Mouse (Mus musculus) left cerebral cortex, postnatal 25 days (tissue): ENCODE measurements at regions not wholly inside any gene's neighbourhood (a gene's known extent, or its start where the extent isn't known, plus 50 kb on each side); places are given as distances from the start of the nearest gene placed in this dataset.
A peak's percentile ranks its signal among the peaks of the same experiment; 100 is the strongest.

ENCODE experiments used
- DNase-seq, 2 experiments: peaks; one replicate each; pipeline ENCODE4 v3.0.0; 2022; ENCODE audit warnings: low spot score in 2 of 2, mixed read lengths in 1 of 2
- intact Hi-C: fragments of 180-260 bp; cut with DNase I; formaldehyde crosslinking; loops from one replicate; pipeline ENCODE4 v1.15.1; 2025

DNA sequence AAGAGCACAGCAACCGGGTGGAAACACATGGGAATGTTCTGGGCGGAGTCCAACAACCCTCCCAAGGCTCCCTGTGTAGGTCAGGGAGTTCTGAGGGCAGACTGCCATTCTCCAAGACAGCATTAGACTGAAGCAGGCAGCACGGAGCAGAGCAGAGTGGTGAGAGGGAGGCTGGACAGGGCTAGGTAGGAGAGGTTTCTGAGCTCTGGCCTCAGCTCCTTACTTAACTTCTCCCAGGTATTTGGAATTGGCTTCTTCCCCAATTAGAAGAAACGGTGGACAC lies 162.5 kb upstream of the Spred2 start:
- intact Hi-C loops, result loop anchor here (2.0 to 5.0 kb wide), 2 partner anchors 734 to 885 kb away; no protein-coding TSS in a partner anchor
- no peak for DNase-seq

DNA sequence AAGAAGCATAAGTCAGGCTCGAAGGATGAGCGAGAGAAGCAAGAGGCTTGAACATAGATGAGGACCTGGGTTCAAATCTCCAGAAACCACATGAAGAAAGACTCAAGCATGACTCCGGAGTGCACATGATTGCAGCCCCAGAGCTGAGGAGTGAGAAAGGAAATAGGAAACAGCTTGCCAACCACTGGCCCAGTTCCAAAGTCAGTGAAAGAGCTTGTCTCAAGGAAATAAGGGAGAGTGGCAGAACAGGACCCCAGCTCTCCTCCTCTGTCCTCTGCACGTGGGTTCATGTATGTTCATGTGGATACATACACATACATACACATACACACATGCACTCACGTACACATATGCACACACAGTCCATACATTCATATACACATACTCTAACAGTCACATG lies 156.9 kb upstream of the Spred2 start:
- intact Hi-C loops, result no loop called here
- no peak for DNase-seq

DNA sequence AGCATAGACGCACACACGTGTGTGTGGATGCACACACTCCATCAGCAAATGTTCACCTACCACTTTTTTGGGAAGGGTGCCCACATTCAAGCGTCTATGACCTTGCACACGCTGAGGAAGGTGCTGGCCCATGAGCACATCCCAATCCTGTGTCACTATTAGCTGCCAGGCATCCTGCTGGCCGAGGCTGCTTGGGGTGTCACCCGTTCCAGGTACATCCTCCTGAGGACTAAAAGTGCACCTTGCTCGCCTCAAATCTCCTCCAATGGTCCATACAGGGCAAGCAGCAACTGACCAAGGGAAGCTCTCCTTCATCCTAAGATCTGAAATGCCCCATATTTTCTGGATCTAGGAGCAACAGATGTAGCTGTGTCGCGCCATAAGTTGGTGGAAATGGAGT lies 156.3 kb upstream of the Spred2 start:
- DNase-seq, result no peak
- intact Hi-C loops, result no loop called here

DNA sequence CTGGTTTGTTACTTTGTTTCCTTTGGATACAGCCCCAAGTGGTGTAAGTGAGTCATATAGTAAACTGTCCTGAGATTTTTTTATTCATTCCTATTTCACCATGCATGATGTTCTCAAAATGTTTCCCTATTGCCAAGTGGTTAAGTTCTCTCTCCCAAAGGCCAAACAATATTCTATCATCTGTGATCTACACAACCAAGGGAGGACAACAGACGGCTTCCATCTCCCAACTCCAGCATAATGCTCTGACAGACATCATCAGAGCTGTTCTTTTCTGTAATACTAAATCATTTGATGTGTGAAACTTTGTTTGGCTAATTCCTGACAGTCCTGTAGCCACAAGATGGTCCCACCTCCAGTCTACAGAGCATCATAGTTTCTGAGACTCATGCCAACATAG lies 155.2 kb upstream of the Spred2 start:
- intact Hi-C loops, result no loop called here
- DNase-seq, result no peak

DNA sequence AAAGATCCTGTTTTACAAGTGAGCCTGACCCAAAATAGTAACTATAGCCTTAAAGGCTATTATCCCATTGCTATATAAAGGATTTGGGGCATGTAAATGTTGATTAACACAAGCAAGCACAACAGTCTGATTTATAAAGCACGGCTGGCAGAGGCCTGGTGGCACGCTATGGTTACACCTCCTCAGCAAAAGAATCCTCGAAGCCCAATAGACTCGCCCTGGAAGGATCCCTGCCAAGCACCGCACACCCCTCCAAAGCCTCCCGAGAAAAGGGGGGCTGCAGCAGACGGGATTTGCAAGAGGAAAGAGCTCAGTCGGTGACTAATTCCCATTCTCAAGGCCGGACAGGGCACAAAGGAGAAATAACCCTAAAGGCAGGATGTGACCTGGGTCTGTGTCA lies 150.2 kb upstream of the Spred2 start:
- intact Hi-C loops, result no loop called here
- no peak for DNase-seq

DNA sequence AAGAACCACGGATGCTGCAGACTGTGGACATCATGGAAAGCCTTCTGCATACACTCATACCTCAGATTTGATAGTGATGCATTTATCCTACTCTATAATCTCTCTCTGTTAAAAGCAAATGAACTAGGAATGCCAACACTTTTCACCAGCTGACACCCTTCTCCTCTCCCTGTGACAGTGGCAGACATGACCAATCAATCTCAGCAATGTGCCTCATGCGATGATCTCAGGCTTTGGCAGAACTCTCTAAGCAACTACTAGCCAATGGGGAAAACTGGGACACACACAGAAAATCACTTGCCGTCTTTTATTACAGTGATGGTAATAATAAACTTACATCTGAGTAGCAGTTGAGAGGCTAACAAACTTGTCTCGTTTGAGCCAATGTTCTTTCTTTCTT lies 148.4 kb upstream of the Spred2 start:
- DNase-seq, result no peak
- intact Hi-C loops, result no loop called here

DNA sequence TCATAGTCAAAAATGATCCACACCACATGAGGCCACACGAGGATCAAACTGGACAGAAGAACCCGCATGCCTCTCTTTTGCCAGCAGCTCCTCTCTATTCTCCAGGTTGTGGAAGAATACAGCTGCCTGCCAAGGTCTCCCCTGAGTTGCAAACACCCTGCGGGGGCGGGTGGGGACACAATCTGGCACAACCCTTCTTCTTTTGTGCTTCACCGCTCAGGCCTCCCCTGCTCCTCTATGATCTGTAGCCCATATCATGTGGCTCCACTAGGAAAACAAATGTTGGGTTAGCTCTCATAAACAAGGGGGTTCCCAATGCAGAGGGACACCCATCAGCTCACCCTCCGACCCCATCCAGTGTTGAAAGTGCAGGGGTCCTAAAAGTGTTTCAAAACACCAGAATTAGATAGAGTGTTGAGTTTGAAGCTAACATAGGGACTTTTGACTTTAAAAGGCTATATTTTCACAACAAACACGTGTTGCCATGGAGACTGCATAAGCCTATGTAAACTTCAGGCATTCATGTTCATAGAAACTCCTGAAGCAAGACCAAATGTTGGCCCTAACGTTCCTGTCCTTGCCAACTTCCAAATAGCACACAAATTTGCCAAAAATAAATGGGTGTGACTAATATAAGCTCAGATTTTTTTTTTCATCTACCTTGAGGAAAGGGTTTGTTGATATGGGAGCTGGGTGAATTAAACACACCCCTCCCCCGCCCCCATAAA lies 147.5 kb upstream of the Spred2 start:
- DNase-seq, result no peak
- intact Hi-C loops, result no loop called here

DNA sequence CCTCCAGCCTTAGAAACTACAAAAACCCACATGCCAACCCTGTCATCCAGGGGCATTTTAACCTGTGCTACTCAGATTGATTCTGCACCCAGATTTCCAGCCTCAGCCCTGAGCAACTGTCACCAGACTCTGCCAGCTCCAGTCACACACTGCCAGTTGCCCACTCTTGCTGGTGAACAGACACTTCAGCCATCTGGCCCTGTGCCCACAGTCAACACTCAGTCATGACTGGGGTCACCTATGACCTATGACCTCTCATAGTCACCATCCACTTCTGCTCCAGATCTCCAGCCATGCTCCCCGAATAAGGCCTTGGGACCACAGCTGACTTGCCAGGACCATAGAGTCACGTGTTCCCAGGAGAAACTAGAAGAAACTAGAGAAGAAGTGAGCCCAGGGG lies 146.0 kb upstream of the Spred2 start:
- no peak for DNase-seq
- intact Hi-C loops, result no loop called here

DNA sequence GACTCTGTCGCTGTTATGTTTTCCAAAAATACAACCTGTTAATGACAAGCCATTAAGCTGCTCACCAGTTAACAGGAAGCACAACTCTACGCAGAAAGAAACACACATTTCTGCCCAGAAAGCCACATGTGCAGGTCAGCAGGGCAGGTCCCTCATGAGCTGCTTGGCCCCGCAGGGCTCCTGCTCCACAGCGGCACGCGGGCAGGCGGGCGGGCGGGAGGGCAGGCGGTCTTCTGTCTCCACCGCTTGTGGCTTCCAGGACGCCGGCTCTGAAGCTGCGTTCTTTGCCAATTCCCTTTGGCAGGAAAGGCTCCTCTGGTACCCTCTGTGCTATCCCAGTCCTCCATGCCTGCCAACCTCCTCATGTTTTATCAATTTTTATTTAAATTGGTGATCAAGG lies 139.1 kb upstream of the Spred2 start:
- no peak for DNase-seq
- intact Hi-C loops, result no loop called here

DNA sequence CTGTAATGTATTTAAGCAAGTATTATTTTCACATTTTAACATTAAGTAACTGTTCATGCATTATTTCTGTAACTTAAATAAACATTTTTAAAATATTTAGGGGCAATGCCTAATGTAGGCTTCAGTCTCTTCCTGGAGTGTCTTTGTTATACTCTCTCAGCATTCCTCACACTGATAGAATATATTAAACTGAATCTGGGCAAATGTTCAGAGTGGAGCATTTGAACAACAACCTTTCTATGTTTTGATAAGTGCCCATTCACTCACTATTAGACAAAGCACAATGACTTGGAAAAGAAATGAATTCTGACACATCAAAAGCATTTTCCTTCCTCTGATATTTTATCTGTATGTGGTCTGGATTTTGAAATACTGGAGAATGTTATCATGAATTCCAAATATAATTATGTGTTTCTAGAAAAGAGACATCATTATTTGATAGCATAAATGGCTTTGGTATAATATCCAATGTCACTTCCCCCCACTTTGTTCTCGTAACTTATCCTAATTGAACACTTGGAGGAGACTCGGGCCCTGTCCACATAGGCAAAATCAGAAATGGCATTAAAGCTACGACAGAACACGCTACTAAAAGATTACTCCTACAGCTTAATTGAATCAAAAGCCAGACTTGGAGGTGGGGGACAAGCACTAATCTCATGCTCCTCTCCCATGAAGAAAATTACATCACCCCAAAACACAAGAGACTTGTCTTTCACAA lies 127.1 kb upstream of the Spred2 start:
- DNase-seq, result no peak
- intact Hi-C loops, result no loop called here

DNA sequence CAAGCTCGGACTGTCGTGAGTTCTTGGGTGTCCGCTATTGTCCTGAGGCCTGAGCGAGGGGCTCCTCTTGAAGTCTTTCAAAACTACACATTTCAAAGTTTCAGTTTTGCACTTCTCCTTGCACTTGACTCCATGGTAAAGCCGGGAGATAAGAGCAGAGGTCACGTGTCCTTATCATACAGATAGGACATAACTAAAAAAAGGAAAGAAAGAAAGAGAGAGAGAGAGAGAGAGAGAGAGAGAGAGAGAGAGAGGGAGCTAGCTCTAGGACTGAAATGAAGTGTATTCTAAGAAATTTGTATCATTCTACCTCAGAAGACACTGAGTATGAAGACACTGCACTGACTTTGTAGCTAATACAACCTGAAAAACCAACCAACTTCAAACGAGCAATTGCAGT lies 114.8 kb upstream of the Spred2 start:
- intact Hi-C loops, result no loop called here
- no peak for DNase-seq

DNA sequence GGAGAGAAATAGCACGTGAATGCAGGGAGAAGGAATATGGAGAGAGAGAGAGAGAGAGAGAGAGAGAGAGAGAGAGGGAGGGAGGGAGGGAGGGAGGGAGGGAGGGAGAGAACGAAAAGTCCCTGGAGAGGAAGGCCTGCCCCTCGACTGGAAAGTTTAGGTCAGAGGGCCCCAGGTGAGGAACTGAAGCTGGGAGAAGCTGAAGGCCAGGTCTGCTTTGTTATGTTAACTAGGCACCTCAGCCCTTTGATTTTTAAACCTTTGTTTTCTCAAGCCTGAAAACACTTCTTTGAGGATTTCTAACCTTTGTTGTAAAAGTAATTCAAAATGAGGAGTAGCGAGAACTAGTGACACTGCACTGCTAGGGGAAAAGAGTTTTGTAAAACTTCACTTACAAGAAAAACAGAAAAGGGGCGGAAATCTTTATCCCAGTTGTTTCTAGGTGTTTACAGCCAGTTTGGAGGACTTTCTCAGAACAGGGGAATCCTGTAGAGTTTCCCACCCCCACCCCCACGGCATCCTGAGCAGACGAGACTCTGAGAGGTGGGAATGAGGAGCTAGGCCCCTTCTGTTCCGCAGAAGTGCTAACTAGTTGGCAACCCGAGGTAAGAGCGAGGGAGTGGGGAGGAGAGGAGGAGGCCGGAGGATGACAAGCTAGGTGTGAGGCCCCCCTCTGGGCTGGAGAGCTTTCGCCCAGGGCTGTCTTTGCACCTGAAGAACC lies 112.7 kb upstream of the Spred2 start:
- no peak for DNase-seq
- intact Hi-C loops, result no loop called here

DNA sequence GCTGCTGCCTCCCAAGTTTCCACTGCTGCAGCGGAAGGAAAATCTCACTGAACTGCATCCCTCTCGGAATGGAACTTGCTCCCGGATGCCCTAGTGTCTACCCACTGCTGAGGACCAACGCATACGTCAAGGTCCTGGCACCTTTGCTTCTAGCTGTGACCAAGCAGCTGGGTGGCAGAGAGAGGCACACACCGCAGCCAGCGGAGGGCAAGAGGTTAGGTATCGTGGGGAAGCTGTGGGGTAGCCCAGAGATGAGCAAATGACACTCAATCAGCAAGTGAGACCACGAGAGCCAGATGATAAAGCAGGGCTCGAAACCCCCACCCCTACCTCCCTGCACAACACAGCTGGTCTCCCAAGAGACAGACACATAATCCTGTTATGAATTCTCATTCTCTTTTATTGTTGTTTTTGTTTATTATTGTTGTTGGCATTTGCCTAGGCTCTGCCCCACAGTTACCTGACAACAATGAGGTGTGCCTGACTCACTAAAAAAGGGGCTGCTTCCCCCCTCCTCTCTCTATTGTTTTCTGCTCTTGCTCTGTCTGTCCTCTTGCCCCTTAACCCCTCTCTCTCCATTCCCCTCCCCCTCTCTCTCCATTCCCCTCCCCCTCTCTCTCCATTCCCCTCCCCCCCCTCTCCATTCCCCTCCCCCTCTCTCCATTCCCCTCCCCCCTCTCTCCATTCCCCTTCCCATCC lies 112.0 kb upstream of the Spred2 start:
- intact Hi-C loops, result no loop called here
- no peak for DNase-seq

DNA sequence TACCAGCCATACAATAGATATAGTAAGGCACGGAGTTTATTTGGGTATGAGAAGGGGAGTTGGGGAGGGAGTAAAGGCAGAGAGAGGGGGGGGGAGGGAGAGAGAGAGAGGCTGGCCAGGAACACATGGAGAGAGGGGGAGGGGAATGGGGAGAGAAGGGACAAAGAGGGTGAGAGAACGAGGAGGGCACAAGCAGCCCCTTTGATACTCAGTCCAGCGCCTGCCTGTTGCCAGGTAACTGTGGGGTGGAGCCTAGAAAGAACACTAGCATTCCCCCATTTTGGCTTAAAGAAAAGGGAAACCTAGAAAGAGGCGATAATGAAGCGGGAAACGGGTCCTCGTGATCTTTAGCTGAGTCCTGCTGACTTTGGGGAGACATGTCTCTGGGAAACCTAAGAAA lies 110.6 kb upstream of the Spred2 start:
- no peak for DNase-seq
- intact Hi-C loops, result no loop called here

DNA sequence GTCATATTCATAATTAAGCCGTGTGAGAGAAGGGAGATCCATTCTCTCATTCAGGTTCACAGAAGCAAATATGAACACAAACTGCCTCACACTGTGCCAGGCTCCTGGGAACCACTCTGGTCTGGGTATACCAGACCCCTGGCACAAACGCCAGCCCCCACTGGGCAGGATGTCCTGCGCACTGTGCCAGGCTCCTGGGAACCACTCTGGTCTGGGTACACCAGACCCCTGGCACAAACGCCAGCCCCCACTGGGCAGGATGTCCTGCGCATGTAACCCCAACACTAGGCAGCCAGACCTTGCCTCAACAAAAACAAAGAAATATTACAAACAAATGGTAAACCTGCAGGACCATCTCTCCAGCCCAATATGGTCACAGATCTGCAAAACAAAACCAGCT lies 101.2 kb upstream of the Spred2 start:
- intact Hi-C loops, result loop anchor here (1.0 to 10.0 kb wide), 4 partner anchors 250 to 1089 kb away; no protein-coding TSS in a partner anchor
- DNase-seq, result no peak

DNA sequence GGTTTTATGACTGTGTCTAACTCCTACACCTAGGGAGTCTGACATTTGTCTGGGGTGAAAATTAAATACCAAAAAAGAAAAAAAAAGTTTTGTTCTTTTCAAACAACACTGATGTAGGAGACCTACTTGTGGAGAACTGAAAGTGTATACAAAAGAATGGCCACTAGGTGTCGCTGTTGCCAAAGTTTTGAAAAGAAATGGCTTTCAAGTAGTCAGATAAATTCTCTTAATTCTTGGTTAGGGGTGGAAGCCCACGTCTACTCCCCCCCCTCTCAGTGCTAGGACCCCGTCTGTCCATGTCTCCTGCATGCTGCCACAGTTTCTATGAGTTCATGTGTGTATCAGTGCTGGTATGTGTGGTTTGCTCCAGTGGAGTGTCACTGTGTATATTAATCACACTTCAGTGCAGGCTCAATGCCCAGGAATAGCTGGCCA lies 100.7 kb upstream of the Spred2 start:
- intact Hi-C loops, result loop anchor here (1.0 to 10.0 kb wide), 4 partner anchors 249 to 1089 kb away; no protein-coding TSS in a partner anchor
- peak; percentile 67 to 75 for DNase-seq

DNA sequence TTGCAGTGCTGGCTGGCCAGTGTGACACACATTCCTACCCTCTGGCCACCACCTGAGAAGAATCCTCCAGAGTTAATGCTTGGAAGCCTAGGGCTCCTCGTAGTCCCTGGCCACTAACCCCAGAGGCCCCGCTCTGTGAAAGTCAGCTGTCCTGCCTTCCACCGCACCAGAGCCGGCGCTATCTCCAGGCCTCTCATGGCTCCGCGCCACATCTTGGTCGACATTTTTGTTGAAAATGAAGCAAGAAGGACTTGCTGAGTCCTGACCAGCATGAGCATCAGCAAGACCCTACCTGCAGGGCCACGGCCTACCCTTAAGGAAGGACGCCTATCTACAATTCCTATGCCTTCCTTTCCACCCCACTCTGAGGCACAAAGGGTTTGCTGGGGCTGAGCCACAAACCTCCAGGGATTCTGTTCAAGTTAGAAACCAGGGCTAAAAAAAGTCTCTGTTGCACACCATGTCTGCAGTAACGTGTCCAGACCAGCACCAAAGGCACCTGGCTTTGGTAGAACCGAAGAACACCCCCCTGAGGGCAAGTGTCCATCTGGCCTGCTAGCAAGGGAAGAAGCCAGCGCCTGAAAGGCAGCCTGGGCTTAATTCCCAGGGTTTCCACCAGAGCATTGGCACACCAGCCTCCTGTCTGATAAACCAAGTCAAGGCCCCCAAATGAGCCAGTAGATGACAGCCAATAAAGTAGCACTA lies 97.5 kb upstream of the Spred2 start:
- no peak for DNase-seq
- intact Hi-C loops, result loop anchor here (5.0 to 10.0 kb wide), 2 partner anchors 376 to 858 kb away; partner anchors contain the start of gene Rab1a

DNA sequence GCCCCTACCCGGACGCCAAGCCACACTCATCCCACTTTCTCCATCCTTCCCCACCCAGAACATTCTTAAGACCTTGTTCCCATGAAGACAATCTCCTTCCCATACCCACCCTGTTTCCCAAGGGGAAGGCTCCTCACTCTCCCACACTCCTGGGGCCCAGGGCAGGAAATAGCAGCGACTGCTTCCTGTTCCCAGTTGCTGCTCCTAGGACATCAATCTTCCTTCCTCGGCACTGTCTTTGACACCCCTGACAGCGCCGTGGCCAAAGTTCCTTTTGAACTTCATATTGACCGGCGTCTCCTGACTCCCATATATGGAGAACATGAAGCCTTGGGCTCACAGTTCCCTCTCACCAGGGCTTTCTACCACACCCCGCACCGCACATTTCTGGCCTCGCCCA lies 96.2 kb upstream of the Spred2 start:
- no peak for DNase-seq
- intact Hi-C loops, result loop anchor here (5.0 to 10.0 kb wide), 2 partner anchors 374 to 857 kb away; partner anchors contain the start of gene Rab1a

DNA sequence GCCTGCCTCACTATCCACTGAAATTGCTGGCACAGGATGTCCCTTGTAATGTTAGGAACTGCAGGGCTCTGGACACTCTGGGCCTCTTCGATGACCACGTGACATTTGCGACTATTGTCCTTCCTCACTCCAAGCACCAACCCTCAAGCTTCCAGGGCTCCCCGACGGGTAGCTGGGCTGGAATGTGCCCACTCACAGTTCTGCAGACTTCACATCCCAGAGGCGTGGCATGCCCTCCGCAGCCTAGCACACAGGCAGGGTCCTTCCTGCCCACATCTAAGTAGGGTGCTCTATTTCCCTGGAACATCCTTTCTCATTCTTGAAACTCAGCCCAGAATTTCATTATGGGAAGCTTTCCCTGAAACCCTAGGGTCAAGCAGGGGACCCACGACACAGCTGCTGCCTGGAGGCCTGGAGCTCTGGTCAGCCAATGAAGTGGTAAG lies 95.2 kb upstream of the Spred2 start:
- DNase-seq, result no peak
- intact Hi-C loops, result loop anchor here (5.0 to 10.0 kb wide), 2 partner anchors 373 to 856 kb away; partner anchors contain the start of gene Rab1a
